Mouse (Mus musculus): ENCODE results near the gene Ecsit. TPM values are rescaled to one million over a fixed set of nuclear protein-coding genes. Genes with fewer than 3 reads are reported as not detected.

Ecsit gene
- total RNA-seq, 2 experiments from 2014 or later, result 84.5 to 96.6 TPM

DNA sequence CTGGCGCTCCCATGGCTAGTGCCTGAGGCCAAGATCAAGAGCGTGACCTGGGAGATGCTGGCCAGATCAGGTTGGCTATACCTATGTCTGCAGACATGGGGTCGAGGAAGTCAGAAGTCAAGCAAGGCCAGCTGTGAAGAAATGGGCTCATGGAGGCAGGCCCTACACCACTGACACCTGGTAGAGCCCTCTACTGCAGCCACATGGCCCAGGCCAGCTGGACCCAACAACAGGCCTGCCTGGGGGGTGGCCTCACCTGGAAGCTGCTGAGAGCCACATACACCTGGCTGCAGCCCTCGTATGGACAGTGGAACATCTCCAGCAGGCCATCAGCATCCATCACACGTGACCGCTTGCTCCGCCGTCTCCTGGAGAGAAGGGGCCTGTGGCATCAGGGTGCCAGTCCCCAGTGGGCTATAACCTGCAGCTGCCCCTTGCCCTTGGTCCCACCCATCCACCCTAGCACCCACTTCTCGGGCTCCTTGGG lies 28.2 kb downstream of the Ecsit start:
- no peak overlapping the region for H3K4me3 ChIP-seq

DNA sequence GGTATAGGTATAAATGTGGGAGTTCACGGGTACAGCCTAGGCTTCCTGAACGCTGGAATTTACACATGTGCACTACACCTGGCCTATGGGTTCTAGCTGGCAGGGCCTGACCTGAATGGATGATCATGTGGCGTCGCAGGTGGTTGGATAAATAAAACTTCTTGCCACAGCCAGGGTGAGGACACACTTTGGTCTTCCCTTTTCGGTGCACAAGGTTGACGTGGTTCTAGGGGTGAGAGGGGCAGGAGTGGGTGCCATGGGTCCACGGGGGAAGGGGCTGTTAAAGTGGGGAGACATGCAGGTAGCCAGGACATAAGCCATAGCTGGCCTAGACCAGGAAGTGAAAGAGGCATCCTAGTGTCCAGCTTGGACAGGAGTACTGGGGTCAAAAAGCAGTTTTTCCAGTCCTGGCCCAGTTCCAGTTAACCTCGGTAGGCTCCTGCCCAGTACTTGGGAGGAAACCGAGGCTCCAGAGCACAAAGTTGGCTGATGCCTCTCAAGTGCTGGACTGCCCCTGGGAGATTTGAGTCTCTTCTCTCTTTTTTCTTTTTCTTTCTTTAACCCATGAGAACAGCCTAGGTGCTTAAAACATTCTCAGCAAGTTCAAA lies 28.8 kb downstream of the Ecsit start:
- Histone ChIP-seq H3K4me3 (no peak overlapping the region), H3K27ac (no peak overlapping the region)
- DNase-seq, result no peak
- intact Hi-C loops (cut with DNase I), result no loop called here
- TF ChIP-seq CTCF (IDR thresholded peaks at IDR 0.05), result no peak

More for the DNA sequence above, 28.2 kb downstream of the Ecsit start:
- intact Hi-C loops (cut with DNase I), result no loop called here
- no peak for TF ChIP-seq CTCF (IDR thresholded peaks at IDR 0.05)
- no peak for DNase-seq
- H3K27ac ChIP-seq, result no peak overlapping the region

DNA sequence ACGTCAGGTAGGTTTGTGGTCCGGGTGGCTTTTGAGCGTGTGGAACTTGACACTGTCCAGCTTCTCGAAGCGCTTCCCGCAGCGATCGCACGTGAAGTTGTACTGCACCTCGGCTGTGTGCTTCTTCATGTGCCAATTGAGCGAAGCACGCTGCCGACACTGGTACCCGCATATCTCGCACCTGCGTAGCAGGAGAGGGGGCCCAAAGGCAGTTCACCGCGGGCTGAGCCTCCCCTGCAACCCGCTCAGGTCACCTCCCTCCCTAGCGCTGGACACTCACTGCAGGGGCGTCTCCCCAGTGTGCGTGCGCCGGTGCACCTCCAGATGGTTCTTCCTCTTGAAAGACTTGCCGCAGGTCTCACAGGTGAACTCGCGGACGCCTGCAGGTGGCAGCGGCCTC lies 29.5 kb downstream of the Ecsit start:
- TF ChIP-seq CTCF (IDR thresholded peaks at IDR 0.05), result no peak
- Histone ChIP-seq H3K27ac (no peak overlapping the region), H3K4me3 (no peak overlapping the region)
- DNase-seq, result no peak
- intact Hi-C loops (cut with DNase I), result no loop called here

DNA sequence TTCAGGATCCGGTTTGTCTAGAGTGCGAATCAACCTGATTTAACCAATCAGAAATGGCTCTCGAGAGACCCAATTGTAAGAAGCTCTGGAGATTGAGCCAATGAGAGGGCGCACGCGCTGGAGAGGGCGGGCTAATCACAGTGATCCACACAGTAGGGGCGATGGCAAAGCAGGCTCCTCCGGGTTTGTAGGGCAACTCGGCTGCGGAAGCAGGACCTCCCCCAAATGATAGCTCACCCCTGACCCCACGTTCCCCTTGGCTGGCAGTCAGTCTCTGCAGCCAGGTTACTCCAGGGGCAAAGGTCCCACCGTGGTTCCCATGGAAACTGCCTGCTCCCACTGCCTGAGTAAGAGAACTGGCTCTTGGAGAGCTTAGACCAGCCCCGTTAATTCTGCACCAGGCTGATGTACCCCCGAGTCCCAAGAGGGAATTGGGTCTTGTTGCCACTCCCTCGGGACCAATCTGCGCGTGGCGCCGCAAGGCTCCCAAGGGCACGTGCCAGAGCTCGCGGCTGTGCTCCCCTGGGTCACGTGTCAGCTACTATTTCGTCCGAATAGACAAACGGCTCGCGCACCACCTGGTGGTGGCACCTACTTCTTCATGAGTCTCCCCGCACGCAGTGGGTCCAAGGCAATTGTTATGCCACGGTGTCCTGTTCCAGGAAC lies 30.7 kb downstream of the Ecsit start:
- peak; percentile 57 for DNase-seq
- H3K4me3 ChIP-seq, result peak overlapping the region; percentile 41
- H3K27ac ChIP-seq, result no peak overlapping the region
- intact Hi-C loops (cut with DNase I), result no loop called here
- peak; percentile 49 for TF ChIP-seq CTCF (IDR thresholded peaks at IDR 0.05)

- no peak for TF ChIP-seq CTCF (IDR thresholded peaks at IDR 0.05)
- no peak overlapping the region for H3K27ac ChIP-seq
- DNase-seq, result no peak
- H3K4me3 ChIP-seq, result no peak overlapping the region
- intact Hi-C loops (cut with DNase I), result no loop called here
Observed at GRCm38 (mm10) chr9:22053657-22054056, 31.6 kb downstream of the Ecsit start.

GRCm38 (mm10) chr9:22051958-22052254 lies 33.3 kb downstream of the Ecsit start, which contains the start of gene Elavl3:
Elavl3 (minus strand) TSS chr9:22052023.
- no peak for DNase-seq
- peak within 1 kb of the TSS; percentile 67 for H3K4me3 ChIP-seq
- intact Hi-C loops (cut with DNase I), result no loop called here
- no peak within 1 kb of the TSS for H3K27ac ChIP-seq
- no peak for TF ChIP-seq CTCF (IDR thresholded peaks at IDR 0.05)

- Histone ChIP-seq H3K27ac (no peak overlapping the region), H3K4me3 (peak overlapping the region; percentile 67)
- intact Hi-C loops (cut with DNase I), result no loop called here
Observed at GRCm38 (mm10) chr9:22051161-22051957, 33.9 kb downstream of the Ecsit start.

GRCm38 (mm10) chr9:22050351-22050889 lies 34.8 kb downstream of the Ecsit start:
- H3K4me3 ChIP-seq, result peak overlapping the region; percentile 67
- TF ChIP-seq CTCF (IDR thresholded peaks at IDR 0.05), result no peak
- DNase-seq, result peak; percentile 47
- no peak overlapping the region for H3K27ac ChIP-seq
- intact Hi-C loops (cut with DNase I), result no loop called here

More at GRCm38 (mm10) chr9:22051161-22051957, 33.9 kb downstream of the Ecsit start:
- TF ChIP-seq CTCF (IDR thresholded peaks at IDR 0.05), result no peak
- DNase-seq, result peak; percentile 24

DNA sequence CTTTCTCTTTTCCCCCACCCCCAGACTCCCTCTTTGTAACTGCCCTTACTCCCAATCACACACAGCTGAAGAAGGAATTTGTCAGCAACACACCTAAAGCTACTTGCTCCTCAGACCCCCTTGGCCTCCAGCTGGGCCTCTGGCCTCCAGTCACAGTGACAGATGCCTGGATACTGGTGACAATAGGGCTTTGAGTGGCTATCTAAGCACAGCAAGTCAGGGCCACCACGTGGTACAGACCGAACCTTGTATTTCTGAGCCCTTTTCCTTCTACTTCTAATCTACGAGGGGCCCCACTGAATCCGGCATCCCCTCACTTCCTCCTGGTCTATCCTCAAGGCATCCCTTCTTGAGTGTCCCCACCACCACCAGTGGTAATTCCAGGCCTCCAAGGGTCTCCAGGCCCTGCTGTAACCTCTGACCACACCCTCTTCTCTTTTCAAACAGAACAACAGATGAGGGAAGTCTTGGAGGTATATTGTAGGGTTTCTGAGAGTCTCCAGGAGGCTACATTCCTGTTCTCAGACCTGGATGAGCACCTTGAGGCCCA lies 35.4 kb downstream of the Ecsit start:
- DNase-seq, result no peak
- TF ChIP-seq CTCF (IDR thresholded peaks at IDR 0.05), result no peak
- no peak overlapping the region for H3K4me3 ChIP-seq
- intact Hi-C loops (cut with DNase I), result no loop called here
- H3K27ac ChIP-seq, result no peak overlapping the region

DNA sequence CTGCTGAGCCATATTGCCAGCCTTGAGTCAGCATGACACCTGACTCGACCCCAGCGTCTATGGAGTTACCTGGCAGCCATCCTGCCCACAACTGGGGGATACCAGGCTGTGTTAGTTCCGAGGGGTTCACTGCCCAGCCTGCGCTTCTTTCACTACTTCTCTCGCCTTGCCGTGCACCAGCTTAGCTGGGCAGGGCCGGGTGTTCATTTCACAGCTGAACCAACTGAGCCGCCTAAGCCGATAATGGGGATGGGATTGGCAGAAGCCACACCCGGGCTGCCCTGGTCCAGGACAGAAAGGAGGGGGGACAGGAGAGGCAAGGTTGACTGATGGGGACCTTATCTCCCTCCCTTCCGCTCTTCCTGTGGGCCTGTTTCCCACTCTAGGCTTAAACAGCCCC lies 35.9 kb downstream of the Ecsit start:
- no peak for DNase-seq
- no peak overlapping the region for H3K4me3 ChIP-seq
- TF ChIP-seq CTCF (IDR thresholded peaks at IDR 0.05), result no peak
- intact Hi-C loops (cut with DNase I), result no loop called here
- no peak overlapping the region for H3K27ac ChIP-seq

- DNase-seq, result no peak
- intact Hi-C loops (cut with DNase I), result no loop called here
- no peak for TF ChIP-seq CTCF (IDR thresholded peaks at IDR 0.05)
- H3K27ac ChIP-seq, result no peak overlapping the region
- no peak overlapping the region for H3K4me3 ChIP-seq
Observed at GRCm38 (mm10) chr9:22047329-22047728, 37.9 kb downstream of the Ecsit start.

- no peak for DNase-seq
- Histone ChIP-seq H3K27ac (no peak overlapping the region), H3K4me3 (no peak overlapping the region)
- intact Hi-C loops (cut with DNase I), result no loop called here
- TF ChIP-seq CTCF (IDR thresholded peaks at IDR 0.05), result no peak
Observed at GRCm38 (mm10) chr9:22041832-22042231, 43.4 kb downstream of the Ecsit start.

DNA sequence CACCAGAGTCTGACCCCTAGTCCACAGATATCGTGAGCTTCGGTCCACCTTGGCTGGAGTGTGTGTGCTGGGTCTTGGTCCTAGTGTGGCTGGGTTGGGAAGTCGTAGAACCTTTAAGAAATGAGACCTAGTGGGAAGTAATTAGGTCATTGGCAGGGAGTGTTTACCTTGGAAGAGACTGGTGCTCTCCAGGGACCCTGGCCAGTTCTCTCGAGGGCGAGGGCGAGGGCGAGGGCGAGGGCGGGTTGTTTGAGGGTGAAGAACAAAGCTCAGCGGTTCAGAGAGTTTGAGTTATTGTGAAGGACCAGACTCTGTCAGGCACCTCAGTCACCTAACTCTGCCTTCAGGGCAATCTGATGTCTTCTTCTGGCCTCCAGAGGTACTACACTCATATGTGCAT lies 47.4 kb downstream of the Ecsit start:
- DNase-seq, result no peak
- H3K4me3 ChIP-seq, result no peak overlapping the region
- H3K27ac ChIP-seq, result no peak overlapping the region
- no peak for TF ChIP-seq CTCF (IDR thresholded peaks at IDR 0.05)
- intact Hi-C loops (cut with DNase I), result no loop called here

All from gastrocnemius, adult 2 months (tissue).